Mouse (Mus musculus): ENCODE data around the gene 1300017J02Rik.

DNA sequence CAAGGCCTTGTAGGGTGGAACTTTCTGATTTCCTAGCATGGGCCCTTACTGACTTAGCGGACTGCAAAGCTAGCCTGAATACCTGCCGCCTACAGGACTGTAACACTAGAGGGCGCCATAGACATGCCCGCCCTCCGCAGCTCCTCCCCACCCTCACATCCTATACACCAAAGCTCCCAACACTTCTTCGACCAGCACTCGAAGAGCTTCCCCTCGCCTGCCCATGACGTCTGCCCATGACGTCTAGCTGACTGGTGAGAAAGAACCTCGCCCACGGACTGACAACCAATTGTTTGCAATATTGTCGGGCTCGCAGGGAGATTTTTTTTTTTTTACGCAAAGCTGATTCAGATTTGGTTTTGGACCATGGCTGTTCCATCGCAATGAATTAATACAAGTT is 97.0 kb downstream of the 1300017J02Rik start:
- peak; percentile 92 for TF ChIP-seq CTCF (IDR thresholded peaks at IDR 0.05; ENCODE audit: low read depth)
- no peak for TF ChIP-seq EP300 (IDR thresholded peaks at IDR 0.05; ENCODE audit: low read depth)

Measured in heart, postnatal 0 days (tissue).